Mouse (Mus musculus) hindbrain, embryonic 11.5 days (tissue): ENCODE results near the gene Plaur. TPM values are rescaled to one million over a fixed set of nuclear protein-coding genes. Genes with fewer than 3 reads are reported as not detected.

Experiments used
- ATAC-seq: fragments of 200-750 bp; cut with Nextera tagmentation; 2 replicates; pipeline ENCODE4 v1.8.0; 2017; ENCODE audit warnings: mild to moderate bottlenecking, moderate TSS enrichment, moderate library complexity; ENCODE audit not compliant: low FRiP score
- DNase-seq: peaks from one replicate; pipeline ENCODE4 v3.0.0-alpha.2; 2015; ENCODE audit warnings: low spot score
- H3K27ac ChIP-seq: fragments of 300-500 bp; sonication (generic); 2 replicates; pipeline ENCODE4 v1.5.1; 2014; ENCODE audit warnings: mild to moderate bottlenecking, low read depth, low read length
- H3K27me3 ChIP-seq: fragments of 300-500 bp; sonication (generic); 2 replicates; pipeline ENCODE4 v1.6.1; 2014; ENCODE audit warnings: mild to moderate bottlenecking, low read length, moderate library complexity, mixed read lengths; ENCODE audit not compliant: control insufficient read depth, insufficient read depth
- H3K36me3 ChIP-seq: fragments of 300-500 bp; sonication (generic); 2 replicates; pipeline ENCODE4 v1.6.1; 2014; ENCODE audit warnings: mild to moderate bottlenecking, low read length, moderate library complexity, mixed read lengths; ENCODE audit not compliant: control insufficient read depth, insufficient read depth
- H3K4me1 ChIP-seq: fragments of 300-500 bp; sonication (generic); replicated peaks from 2 replicates; pipeline ENCODE4 v1.6.1; 2014; ENCODE audit warnings: low read length, mixed read lengths; ENCODE audit not compliant: control insufficient read depth, insufficient read depth
- H3K4me2 ChIP-seq: fragments of 300-500 bp; sonication (generic); replicated peaks from 2 replicates; pipeline ENCODE4 v1.6.1; 2014; ENCODE audit warnings: mild to moderate bottlenecking, low read depth, low read length
- H3K4me3 ChIP-seq: fragments of 300-500 bp; sonication (generic); 2 replicates; pipeline ENCODE4 v1.5.1; 2014; ENCODE audit warnings: low read depth, low read length
- H3K9ac ChIP-seq: fragments of 300-500 bp; sonication (generic); 2 replicates; pipeline ENCODE4 v1.6.1; 2014; ENCODE audit warnings: low read depth, low read length
- H3K9me3 ChIP-seq: fragments of 300-500 bp; sonication (generic); 2 replicates; pipeline ENCODE4 v1.6.1; 2016; ENCODE audit warnings: low read length; ENCODE audit not compliant: control insufficient read depth
- WGBS: fragments of 180-500 bp; shearing (Covaris S2); extraction: QIAGEN DNeasy Blood & Tissue Kit; methylation state at CpG from one replicate; pipeline ENCODE4 v1.1.7; 2014; 5-methylcytosine and 5-hydroxymethylcytosine counted together
- polyA plus RNA-seq: library from polyadenylated mRNA; unstranded; fragments of >200 nt; fragmentation: Nextera tagmentation; extraction: Ambion mirVana; gene quantifications from 2 replicates; pipeline ENCODE4 v1.2.1, GENCODE M21; 2014

Plaur gene
- polyA plus RNA-seq, 1 experiment from 2014 or later, result 1.7 TPM

GRCm38 (mm10) chr7:24425919-24426318, 36.4 kb upstream of the Plaur start:
- Histone ChIP-seq H3K36me3 (no peaks in the 10 kb centered on the region), H3K4me2 (no peak overlapping the region), H3K9me3 (no peaks in the 10 kb centered on the region), H3K9ac (no peak overlapping the region), H3K27ac (no peak overlapping the region), H3K4me1 (no peaks in the 10 kb centered on the region; the same call in 1 of the 2 replicates), H3K4me3 (no peak overlapping the region), H3K27me3 (no peaks in the 10 kb centered on the region)
- 87% methylated on average over 9 of the region's 9 CpGs for WGBS
- ATAC-seq (no peak), DNase-seq (no peak)

- no peaks in the 10 kb centered on the region for H3K4me1 ChIP-seq
- WGBS, result 94% methylated on average over 8 of the region's 8 CpGs
- ATAC-seq (no peak), DNase-seq (no peak)
- no peaks in the 10 kb centered on the region for H3K9me3 ChIP-seq
- H3K4me3 ChIP-seq, result no peak overlapping the region
- H3K36me3 ChIP-seq, result no peaks in the 10 kb centered on the region
- H3K4me2 ChIP-seq, result no peak overlapping the region
- no peak overlapping the region for H3K9ac ChIP-seq
- no peak overlapping the region for H3K27ac ChIP-seq
- no peaks in the 10 kb centered on the region for H3K27me3 ChIP-seq
Measured at GRCm38 (mm10) chr7:24427168-24427567, 35.1 kb upstream of the Plaur start.

GRCm38 (mm10) chr7:24428725-24429124, 33.6 kb upstream of the Plaur start:
- WGBS, result 87% methylated on average over 5 of the region's 5 CpGs
- H3K9ac ChIP-seq, result no peak overlapping the region
- no peaks in the 10 kb centered on the region for H3K36me3 ChIP-seq
- no peak overlapping the region for H3K27ac ChIP-seq
- H3K9me3 ChIP-seq, result no peaks in the 10 kb centered on the region
- DNase-seq, result no peak
- H3K4me3 ChIP-seq, result no peak overlapping the region
- H3K4me2 ChIP-seq, result no peak overlapping the region
- H3K27me3 ChIP-seq, result no peaks in the 10 kb centered on the region
- no peaks in the 10 kb centered on the region for H3K4me1 ChIP-seq
- ATAC-seq, result no peak

GRCm38 (mm10) chr7:24429413-24430112, 32.7 kb upstream of the Plaur start:
- Histone ChIP-seq H3K4me2 (no peak overlapping the region), H3K9me3 (no peaks in the 10 kb centered on the region), H3K4me3 (no peak overlapping the region), H3K4me1 (no peaks in the 10 kb centered on the region), H3K27me3 (no peaks in the 10 kb centered on the region), H3K27ac (no peak overlapping the region), H3K36me3 (no peaks in the 10 kb centered on the region), H3K9ac (no peak overlapping the region)
- DNase-seq, result no peak
- WGBS, result 81% methylated on average over 16 of the region's 16 CpGs
- ATAC-seq, result no peak

- Histone ChIP-seq H3K4me3 (no peak overlapping the region), H3K9me3 (no peaks in the 10 kb centered on the region), H3K4me2 (no peak overlapping the region), H3K9ac (no peak overlapping the region), H3K27me3 (no peaks in the 10 kb centered on the region), H3K36me3 (no peaks in the 10 kb centered on the region), H3K27ac (no peak overlapping the region), H3K4me1 (no peaks in the 10 kb centered on the region)
- DNase-seq, result no peak
- 95% methylated on average over 15 of the region's 15 CpGs for WGBS
- ATAC-seq, result no peak
Measured at GRCm38 (mm10) chr7:24430551-24431345, 31.5 kb upstream of the Plaur start.

- H3K27ac ChIP-seq, result no peak overlapping the region
- no peaks in the 10 kb centered on the region for H3K36me3 ChIP-seq
- no peaks in the 10 kb centered on the region for H3K27me3 ChIP-seq
- H3K4me2 ChIP-seq, result no peak overlapping the region
- H3K9me3 ChIP-seq, result no peaks in the 10 kb centered on the region
- 69% methylated on average over 11 of the region's 11 CpGs for WGBS
- H3K4me3 ChIP-seq, result no peak overlapping the region
- ATAC-seq (no peak), DNase-seq (no peak)
- no peaks in the 10 kb centered on the region for H3K4me1 ChIP-seq
- H3K9ac ChIP-seq, result no peak overlapping the region
Measured at GRCm38 (mm10) chr7:24431713-24432112, 30.6 kb upstream of the Plaur start.

- WGBS, result 73% methylated on average over 5 of the region's 5 CpGs
- Histone ChIP-seq H3K4me2 (no peak overlapping the region), H3K27me3 (no peaks in the 10 kb centered on the region), H3K9me3 (no peaks in the 10 kb centered on the region), H3K4me1 (no peaks in the 10 kb centered on the region), H3K4me3 (no peak overlapping the region), H3K27ac (no peak overlapping the region), H3K36me3 (no peaks in the 10 kb centered on the region), H3K9ac (no peak overlapping the region)
- ATAC-seq, result no peak
- no peak for DNase-seq
Measured at GRCm38 (mm10) chr7:24435305-24435704, 27.0 kb upstream of the Plaur start.

GRCm38 (mm10) chr7:24437981-24438380, 24.3 kb upstream of the Plaur start:
- ATAC-seq, result no peak
- Histone ChIP-seq H3K27me3 (no peaks in the 10 kb centered on the region), H3K4me3 (no peak overlapping the region), H3K36me3 (no peaks in the 10 kb centered on the region), H3K27ac (no peak overlapping the region), H3K9ac (no peak overlapping the region), H3K4me2 (no peak overlapping the region), H3K9me3 (no peaks in the 10 kb centered on the region), H3K4me1 (no peaks in the 10 kb centered on the region)
- DNase-seq, result no peak
- WGBS, result 75% methylated on average over 10 of the region's 10 CpGs

GRCm38 (mm10) chr7:24439191-24439590, 23.1 kb upstream of the Plaur start:
- no peak for DNase-seq
- H3K4me3 ChIP-seq, result no peak overlapping the region
- no peaks in the 10 kb centered on the region for H3K9me3 ChIP-seq
- H3K4me1 ChIP-seq, result no peaks in the 10 kb centered on the region
- 79% methylated on average over 6 of the region's 6 CpGs for WGBS
- H3K9ac ChIP-seq, result no peak overlapping the region
- H3K36me3 ChIP-seq, result no peaks in the 10 kb centered on the region
- no peak overlapping the region for H3K4me2 ChIP-seq
- H3K27me3 ChIP-seq, result no peaks in the 10 kb centered on the region
- no peak overlapping the region for H3K27ac ChIP-seq
- ATAC-seq, result no peak
